Mouse (Mus musculus): ENCODE results near the gene Kif18b. TPM values are rescaled to one million over a fixed set of nuclear protein-coding genes. Genes with fewer than 3 reads are reported as not detected.

Gene Kif18b
- not detected for total RNA-seq (2021)
- long read RNA-seq, experiment 1: 0 reads
- long read RNA-seq, experiment 2, partial matches to known transcripts: 0 of 1 reads
- long read RNA-seq, experiment 2, other reads (novel, unspliced or antisense): 0 of 1 reads

GRCm38 (mm10) chr11:102924557-102925350 is at the start of gene Kif18b:
Kif18b (minus strand) TSS chr11:102925124.
- H3K27ac ChIP-seq: peak within 1 kb of the TSS; percentile 73
- no peak for TF ChIP-seq CTCF (IDR thresholded peaks at IDR 0.05)
- DNase-seq (ENCODE audit: extremely low spot score in 1 of 2, low spot score in 2 of 2): peak; percentile 89 to 90
- peak within 1 kb of the TSS; percentile 69 for H3K4me3 ChIP-seq
- intact Hi-C loops (cut with DNase I): loop anchor here (2.0 kb wide), 1 partner anchor 22 kb away; the partner anchor contains the start of gene C1ql1

GRCm38 (mm10) chr11:102972326-102972725 is 47.4 kb upstream of the Kif18b start:
- DNase-seq (ENCODE audit: extremely low spot score in 1 of 2, low spot score in 2 of 2): no peak
- Histone ChIP-seq H3K27ac (no peak overlapping the region), H3K4me3 (no peak overlapping the region)
- intact Hi-C loops (cut with DNase I): no loop called here
- no peak for TF ChIP-seq CTCF (IDR thresholded peaks at IDR 0.05)

- Histone ChIP-seq H3K27ac (no peak overlapping the region), H3K4me3 (no peak overlapping the region)
- DNase-seq (ENCODE audit: extremely low spot score in 1 of 2, low spot score in 2 of 2): no peak
- TF ChIP-seq CTCF (IDR thresholded peaks at IDR 0.05): no peak
- intact Hi-C loops (cut with DNase I): no loop called here
Observed at GRCm38 (mm10) chr11:102971604-102972003, 46.7 kb upstream of the Kif18b start.

DNA sequence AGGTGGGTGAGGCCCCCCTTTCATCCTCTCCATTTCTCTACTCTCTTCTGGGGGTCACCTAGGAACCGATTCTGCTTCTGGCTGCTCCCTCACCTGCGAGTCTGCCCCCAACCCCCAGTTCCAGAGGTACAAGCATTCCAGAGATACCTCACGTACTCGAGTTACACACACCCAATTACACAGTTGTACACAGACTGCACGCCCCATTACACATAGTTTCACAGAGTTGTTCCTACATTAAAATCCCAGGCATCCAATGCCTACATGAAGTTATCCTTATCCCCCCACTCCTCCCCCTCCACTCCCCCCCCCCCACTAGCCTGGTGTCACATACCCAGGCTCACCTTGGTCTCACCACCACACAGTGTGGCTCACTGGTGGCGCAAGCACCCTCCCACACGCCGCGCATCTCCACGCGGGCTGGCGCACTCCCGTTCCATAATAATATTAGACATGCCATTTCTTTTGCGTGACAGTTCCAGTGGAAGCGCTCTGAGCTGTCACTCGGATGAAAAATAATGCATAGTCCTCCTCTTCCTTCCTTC is 39.7 kb upstream of the Kif18b start:
- no peak overlapping the region for H3K27ac ChIP-seq
- intact Hi-C loops (cut with DNase I): no loop called here
- DNase-seq (ENCODE audit: extremely low spot score in 1 of 2, low spot score in 2 of 2): no peak
- H3K4me3 ChIP-seq: no peak overlapping the region
- TF ChIP-seq CTCF (IDR thresholded peaks at IDR 0.05): no peak

GRCm38 (mm10) chr11:102963855-102964546 is 39.1 kb upstream of the Kif18b start:
- intact Hi-C loops (cut with DNase I): no loop called here
- Histone ChIP-seq H3K4me3 (no peak overlapping the region), H3K27ac (no peak overlapping the region)
- no peak for DNase-seq (ENCODE audit: extremely low spot score in 1 of 2, low spot score in 2 of 2)
- TF ChIP-seq CTCF (IDR thresholded peaks at IDR 0.05): no peak

GRCm38 (mm10) chr11:102963246-102963854 is 38.4 kb upstream of the Kif18b start:
- intact Hi-C loops (cut with DNase I): no loop called here
- Histone ChIP-seq H3K27ac (no peak overlapping the region), H3K4me3 (no peak overlapping the region)
- TF ChIP-seq CTCF (IDR thresholded peaks at IDR 0.05): no peak
- DNase-seq (ENCODE audit: extremely low spot score in 1 of 2, low spot score in 2 of 2): no peak

GRCm38 (mm10) chr11:102962861-102963245 is 37.9 kb upstream of the Kif18b start:
- TF ChIP-seq CTCF (IDR thresholded peaks at IDR 0.05): no peak
- no peak overlapping the region for H3K27ac ChIP-seq
- no peak for DNase-seq (ENCODE audit: extremely low spot score in 1 of 2, low spot score in 2 of 2)
- intact Hi-C loops (cut with DNase I): no loop called here
- no peak overlapping the region for H3K4me3 ChIP-seq

GRCm38 (mm10) chr11:102961082-102961481 is 36.2 kb upstream of the Kif18b start:
- intact Hi-C loops (cut with DNase I): no loop called here
- Histone ChIP-seq H3K27ac (no peak overlapping the region), H3K4me3 (no peak overlapping the region)
- DNase-seq (ENCODE audit: extremely low spot score in 1 of 2, low spot score in 2 of 2): no peak
- no peak for TF ChIP-seq CTCF (IDR thresholded peaks at IDR 0.05)

- no peak for DNase-seq (ENCODE audit: extremely low spot score in 1 of 2, low spot score in 2 of 2)
- peak; percentile 20 for TF ChIP-seq CTCF (IDR thresholded peaks at IDR 0.05)
- intact Hi-C loops (cut with DNase I): no loop called here
Observed at GRCm38 (mm10) chr11:102958870-102959269, 33.9 kb upstream of the Kif18b start.

GRCm38 (mm10) chr11:102958431-102958830 is 33.5 kb upstream of the Kif18b start:
- intact Hi-C loops (cut with DNase I): no loop called here
- TF ChIP-seq CTCF (IDR thresholded peaks at IDR 0.05): no peak
- DNase-seq (ENCODE audit: extremely low spot score in 1 of 2, low spot score in 2 of 2): no peak
- Histone ChIP-seq H3K4me3 (no peak overlapping the region), H3K27ac (no peak overlapping the region)

More at GRCm38 (mm10) chr11:102958870-102959269, 33.9 kb upstream of the Kif18b start:
- Histone ChIP-seq H3K27ac (no peak overlapping the region), H3K4me3 (no peak overlapping the region)

DNA sequence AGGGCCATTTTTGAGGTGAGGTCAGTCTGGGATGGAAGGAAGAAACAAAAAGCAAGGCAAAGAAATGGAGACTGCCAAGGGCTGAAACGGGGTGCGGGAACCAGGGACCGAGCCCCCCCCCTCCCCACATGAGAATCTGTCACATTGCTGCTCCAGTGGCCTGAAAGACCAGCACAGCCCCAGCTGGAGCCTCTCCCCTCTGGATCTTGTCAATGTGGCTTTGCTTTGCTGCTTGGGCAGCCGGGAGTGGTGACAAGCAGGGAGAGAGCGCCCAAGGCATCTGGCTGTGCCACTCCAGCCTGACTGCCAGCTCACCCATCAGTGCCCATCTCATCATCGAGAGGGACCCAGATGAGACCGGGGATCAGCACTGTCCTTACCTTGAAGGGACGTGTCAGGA is 32.8 kb upstream of the Kif18b start:
- intact Hi-C loops (cut with DNase I): no loop called here
- H3K27ac ChIP-seq: no peak overlapping the region
- no peak for TF ChIP-seq CTCF (IDR thresholded peaks at IDR 0.05)
- H3K4me3 ChIP-seq: no peak overlapping the region
- DNase-seq (ENCODE audit: extremely low spot score in 1 of 2, low spot score in 2 of 2): no peak
